Mouse (Mus musculus) stomach, embryonic 14.5 days (tissue): ENCODE results near the gene Nhlh1. TPM values are rescaled to one million over a fixed set of nuclear protein-coding genes. Genes with fewer than 3 reads are reported as not detected.

Source experiments
- ATAC-seq: fragments of 200-750 bp; cut with Nextera tagmentation; 2 replicates; pipeline ENCODE4 v1.8.0; 2017; ENCODE audit warnings: low read depth, moderate TSS enrichment; ENCODE audit not compliant: insufficient number of reproducible peaks, insufficient read depth, low FRiP score
- H3K27ac ChIP-seq: fragments of 300-500 bp; sonication (generic); 2 replicates; pipeline ENCODE4 v1.5.1; 2014; ENCODE audit warnings: mild to moderate bottlenecking, low read length, moderate library complexity, mixed read lengths
- H3K27me3 ChIP-seq: fragments of 300-500 bp; sonication (generic); 2 replicates; pipeline ENCODE4 v1.6.1; 2014; ENCODE audit warnings: low read length, control low read depth, mixed read lengths; ENCODE audit not compliant: control insufficient read depth, insufficient read depth
- H3K36me3 ChIP-seq: fragments of 300-500 bp; sonication (generic); 2 replicates; pipeline ENCODE4 v1.6.1; 2014; ENCODE audit warnings: mild to moderate bottlenecking, control low read depth, low read length, moderate library complexity, mixed read lengths; ENCODE audit not compliant: control insufficient read depth, insufficient read depth
- H3K4me1 ChIP-seq: fragments of 300-500 bp; sonication (generic); 2 replicates; pipeline ENCODE4 v1.6.1; 2014; ENCODE audit warnings: low read length, control low read depth, mixed read lengths; ENCODE audit not compliant: control insufficient read depth, insufficient read depth
- H3K4me2 ChIP-seq: fragments of 300-500 bp; sonication (generic); replicated peaks from 2 replicates; pipeline ENCODE4 v1.6.1; 2014; ENCODE audit warnings: low read depth, low read length, control low read depth
- H3K4me3 ChIP-seq: fragments of 300-500 bp; sonication (generic); 2 replicates; pipeline ENCODE4 v1.5.1; 2014; ENCODE audit warnings: low read depth, low read length, control low read depth
- H3K9ac ChIP-seq: fragments of 300-500 bp; sonication (generic); replicated peaks from 2 replicates; pipeline ENCODE4 v1.6.1; 2014; ENCODE audit warnings: low read depth, mild to moderate bottlenecking, control low read depth, low read length, moderate library complexity, mixed read lengths
- H3K9me3 ChIP-seq: fragments of 300-500 bp; sonication (generic); 2 replicates; pipeline ENCODE4 v1.6.1; 2016; ENCODE audit warnings: low read depth, low read length, control low read depth; ENCODE audit not compliant: control insufficient read depth
- WGBS: fragments of 180-500 bp; shearing (Covaris S2); extraction: QIAGEN DNeasy Blood & Tissue Kit; methylation state at CpG from one replicate; pipeline ENCODE4 v1.1.7; 2014; 5-methylcytosine and 5-hydroxymethylcytosine counted together
- polyA plus RNA-seq: library from polyadenylated mRNA; unstranded; fragments of >200 nt; fragmentation: Nextera tagmentation; extraction: Ambion mirVana; gene quantifications from 2 replicates; pipeline ENCODE4 v1.2.1, GENCODE M21; 2014

Nhlh1 gene
- not detected in 2 replicates for polyA plus RNA-seq

DNA sequence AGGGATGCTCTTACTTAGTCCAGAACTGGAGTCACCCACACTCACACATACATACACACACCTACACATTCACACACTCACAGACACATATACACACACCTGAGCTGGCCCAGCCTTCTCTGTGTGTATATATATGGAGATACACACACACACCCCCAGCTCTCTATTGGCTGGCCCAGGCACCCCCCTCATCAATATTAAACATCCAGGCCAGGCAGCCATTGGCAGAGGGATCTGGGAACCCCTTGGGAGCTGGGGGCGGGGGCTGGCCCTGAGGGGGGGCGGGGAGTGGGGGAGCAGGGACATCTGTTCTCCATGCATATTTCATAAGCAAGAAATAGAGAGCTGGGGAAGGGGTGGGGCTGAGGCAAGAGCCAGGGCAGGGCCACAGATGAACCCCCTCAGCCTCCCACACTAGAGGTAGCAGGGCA lies at the start of gene Nhlh1:
Gene Nhlh1, minus strand, starts transcription at position 83 of the 431 bp plus-strand sequence.
- Histone ChIP-seq H3K27me3 (peaks cover 14% of the 10 kb centered on the region), H3K4me3 (no peak within 1 kb of the TSS), H3K4me1 (peaks cover 6% of the 10 kb centered on the region; the same call in 1 of the 2 replicates), H3K9ac (no peak within 1 kb of the TSS), H3K9me3 (no peaks in the 10 kb centered on the region), H3K36me3 (no peaks in the 10 kb centered on the region), H3K27ac (no peak within 1 kb of the TSS), H3K4me2 (no peak within 1 kb of the TSS)
- 45% methylated on average over 2 of the region's 2 CpGs for WGBS
- ATAC-seq: no peak

DNA sequence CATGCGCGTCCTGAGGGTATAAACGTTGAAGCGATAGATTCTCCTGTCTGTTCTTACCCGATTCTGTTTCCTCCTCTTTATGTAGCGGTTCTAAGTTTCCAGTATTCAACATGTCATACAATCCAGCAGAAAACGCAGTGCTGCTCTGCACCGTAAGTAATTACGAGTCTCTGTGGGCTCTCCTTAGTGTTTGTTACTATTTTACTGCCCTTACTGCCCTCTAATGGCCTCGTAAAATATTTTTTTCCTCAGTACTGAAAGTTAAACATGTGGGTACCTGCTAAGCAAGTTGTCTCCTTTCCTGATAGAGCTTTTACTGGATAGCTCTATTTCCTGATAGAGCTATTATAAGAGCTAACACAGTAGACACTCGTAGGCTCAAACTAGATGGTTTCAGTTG lies 47.7 kb upstream of the Nhlh1 start:
- no peaks in the 10 kb centered on the region for H3K27me3 ChIP-seq
- H3K36me3 ChIP-seq: peaks cover 90% of the 10 kb centered on the region
- H3K27ac ChIP-seq: no peak overlapping the region
- no peak overlapping the region for H3K9ac ChIP-seq
- H3K4me2 ChIP-seq: no peak overlapping the region
- no peaks in the 10 kb centered on the region for H3K9me3 ChIP-seq
- H3K4me1 ChIP-seq: no peaks in the 10 kb centered on the region
- WGBS: 80% methylated on average over 11 of the region's 11 CpGs
- ATAC-seq: no peak
- H3K4me3 ChIP-seq: no peak overlapping the region

DNA sequence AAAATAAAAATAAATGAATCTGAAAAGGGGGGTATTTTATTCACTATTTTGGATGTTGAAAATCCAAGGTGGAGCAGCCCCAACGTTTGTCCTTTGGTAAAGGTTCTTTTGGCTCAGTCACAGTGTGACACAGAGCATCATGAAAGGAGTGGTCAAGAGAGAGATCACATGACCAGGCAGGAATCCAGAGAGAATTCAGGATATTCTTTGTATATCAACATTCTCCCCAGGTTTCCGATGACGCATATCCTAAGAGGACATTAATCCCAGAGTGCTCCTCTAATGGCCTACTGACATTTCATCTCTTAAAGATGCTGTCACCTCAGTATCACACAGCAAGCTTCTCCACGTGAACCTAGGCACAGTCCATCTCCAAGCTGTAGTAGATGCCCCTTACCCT lies 46.2 kb upstream of the Nhlh1 start:
- WGBS: 82% methylated on average over 4 of the region's 4 CpGs
- no peaks in the 10 kb centered on the region for H3K27me3 ChIP-seq
- H3K4me2 ChIP-seq: no peak overlapping the region
- H3K9me3 ChIP-seq: no peaks in the 10 kb centered on the region
- H3K36me3 ChIP-seq: peaks cover 84% of the 10 kb centered on the region
- no peak for ATAC-seq
- H3K4me1 ChIP-seq: no peaks in the 10 kb centered on the region
- H3K27ac ChIP-seq: no peak overlapping the region
- no peak overlapping the region for H3K9ac ChIP-seq
- H3K4me3 ChIP-seq: no peak overlapping the region

DNA sequence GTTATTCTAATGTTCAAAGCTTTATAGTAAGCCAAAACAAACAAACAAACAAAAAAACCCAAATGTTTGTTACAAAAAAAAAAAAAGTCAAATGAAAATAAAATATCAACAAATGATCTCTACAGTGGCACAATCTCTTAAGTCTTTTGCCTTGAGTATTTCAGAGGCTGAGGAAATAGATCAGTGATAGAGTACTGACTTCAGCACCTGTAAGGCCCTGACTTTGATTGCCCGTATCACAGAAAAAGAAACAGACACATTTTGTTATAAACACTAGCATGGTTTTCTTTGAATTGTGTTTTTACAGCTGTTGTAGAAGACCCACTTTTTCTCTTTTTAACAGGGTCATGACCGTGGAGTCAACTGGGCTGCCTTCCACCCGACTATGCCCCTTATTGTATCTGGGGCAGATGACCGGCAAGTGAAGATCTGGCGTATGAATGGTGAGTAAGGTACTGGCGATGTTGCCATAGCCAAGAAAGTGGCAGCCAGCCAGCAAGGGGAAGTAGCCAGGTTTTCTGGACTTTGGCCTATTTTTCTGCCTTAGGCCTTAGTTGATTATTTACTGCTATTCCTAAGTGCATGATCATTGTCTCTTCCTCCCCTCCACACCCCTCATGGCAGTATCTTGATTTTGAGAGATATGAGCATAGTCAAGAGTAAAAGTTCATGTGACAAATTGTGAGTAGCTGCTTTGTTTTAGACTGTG lies 42.1 kb upstream of the Nhlh1 start:
- Histone ChIP-seq H3K9me3 (no peaks in the 10 kb centered on the region), H3K27me3 (no peaks in the 10 kb centered on the region), H3K9ac (no peak overlapping the region), H3K4me3 (no peak overlapping the region), H3K27ac (no peak overlapping the region), H3K36me3 (peaks cover 78% of the 10 kb centered on the region), H3K4me1 (no peaks in the 10 kb centered on the region), H3K4me2 (no peak overlapping the region)
- 87% methylated on average over 6 of the region's 6 CpGs for WGBS
- ATAC-seq: no peak

DNA sequence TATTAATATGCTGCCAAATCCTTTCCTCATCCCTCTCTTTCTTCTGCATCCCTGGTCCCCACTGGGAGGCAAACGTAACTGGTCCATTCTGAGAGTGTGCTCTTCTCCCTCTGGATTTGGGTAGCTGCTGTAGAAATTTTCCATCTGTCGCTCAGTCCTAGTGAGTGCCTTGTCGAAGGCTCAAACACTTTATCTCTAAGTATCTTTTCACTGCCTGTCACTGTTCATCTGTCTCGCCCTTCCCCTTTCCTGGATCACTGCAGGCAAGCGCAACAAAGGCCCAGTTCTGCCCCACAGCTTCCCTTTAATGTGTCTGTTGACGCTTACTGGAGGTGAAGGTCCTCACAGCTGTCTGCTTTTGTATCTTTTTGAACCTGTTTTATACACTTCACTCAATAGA lies 37.8 kb upstream of the Nhlh1 start:
- Histone ChIP-seq H3K27me3 (no peaks in the 10 kb centered on the region), H3K9me3 (no peaks in the 10 kb centered on the region), H3K4me3 (no peak overlapping the region), H3K36me3 (peaks cover 79% of the 10 kb centered on the region), H3K4me2 (no peak overlapping the region), H3K4me1 (no peaks in the 10 kb centered on the region), H3K9ac (no peak overlapping the region), H3K27ac (no peak overlapping the region)
- 76% methylated on average over 6 of the region's 6 CpGs for WGBS
- ATAC-seq: no peak

DNA sequence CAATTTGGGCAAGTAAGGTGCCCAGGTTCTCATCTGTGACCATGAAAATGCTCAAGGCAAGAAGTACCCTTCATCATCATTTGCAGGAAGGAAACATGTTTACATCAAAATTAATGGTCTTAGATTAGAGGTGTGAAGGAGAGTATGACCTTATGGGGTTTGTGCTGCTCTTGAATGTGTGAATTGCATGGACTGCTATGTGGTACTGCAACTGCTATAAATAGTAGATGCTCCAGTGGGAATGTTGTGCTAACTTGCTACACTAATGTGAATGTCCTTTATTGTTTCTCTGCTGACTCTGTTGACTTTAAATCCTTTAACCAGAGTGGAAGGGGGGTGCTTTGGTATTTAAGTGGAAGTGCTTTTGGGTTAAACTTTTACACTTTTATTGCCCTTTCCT lies 36.9 kb upstream of the Nhlh1 start:
- Histone ChIP-seq H3K27ac (no peak overlapping the region), H3K9me3 (no peaks in the 10 kb centered on the region), H3K4me3 (no peak overlapping the region), H3K27me3 (no peaks in the 10 kb centered on the region), H3K4me1 (no peaks in the 10 kb centered on the region), H3K4me2 (no peak overlapping the region), H3K9ac (no peak overlapping the region), H3K36me3 (peaks cover 82% of the 10 kb centered on the region)
- no peak for ATAC-seq

DNA sequence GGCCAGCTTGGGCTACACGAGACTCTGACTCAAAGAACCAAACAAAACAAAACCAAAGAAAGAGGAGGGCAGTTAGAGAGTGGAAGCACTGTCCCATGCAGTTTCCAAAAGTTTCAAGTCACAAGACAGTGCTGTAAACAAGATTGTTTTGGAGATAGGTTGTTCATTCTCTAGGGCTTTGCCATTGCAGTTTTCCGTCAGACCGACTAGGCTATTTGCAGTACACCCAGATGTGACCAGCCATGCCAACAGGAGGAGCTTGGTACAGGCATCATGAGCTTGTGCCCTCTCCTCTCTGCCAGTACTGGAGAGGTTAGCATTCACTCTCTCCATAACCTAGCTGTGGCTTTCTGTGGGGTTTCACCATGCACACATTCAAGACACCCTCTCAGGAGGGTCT lies 36.1 kb upstream of the Nhlh1 start:
- H3K4me1 ChIP-seq: no peaks in the 10 kb centered on the region
- H3K9me3 ChIP-seq: no peaks in the 10 kb centered on the region
- peaks cover 86% of the 10 kb centered on the region for H3K36me3 ChIP-seq
- no peak overlapping the region for H3K4me2 ChIP-seq
- 85% methylated on average over 3 of the region's 3 CpGs for WGBS
- H3K27ac ChIP-seq: no peak overlapping the region
- ATAC-seq: no peak
- H3K4me3 ChIP-seq: no peak overlapping the region
- no peaks in the 10 kb centered on the region for H3K27me3 ChIP-seq
- H3K9ac ChIP-seq: no peak overlapping the region

DNA sequence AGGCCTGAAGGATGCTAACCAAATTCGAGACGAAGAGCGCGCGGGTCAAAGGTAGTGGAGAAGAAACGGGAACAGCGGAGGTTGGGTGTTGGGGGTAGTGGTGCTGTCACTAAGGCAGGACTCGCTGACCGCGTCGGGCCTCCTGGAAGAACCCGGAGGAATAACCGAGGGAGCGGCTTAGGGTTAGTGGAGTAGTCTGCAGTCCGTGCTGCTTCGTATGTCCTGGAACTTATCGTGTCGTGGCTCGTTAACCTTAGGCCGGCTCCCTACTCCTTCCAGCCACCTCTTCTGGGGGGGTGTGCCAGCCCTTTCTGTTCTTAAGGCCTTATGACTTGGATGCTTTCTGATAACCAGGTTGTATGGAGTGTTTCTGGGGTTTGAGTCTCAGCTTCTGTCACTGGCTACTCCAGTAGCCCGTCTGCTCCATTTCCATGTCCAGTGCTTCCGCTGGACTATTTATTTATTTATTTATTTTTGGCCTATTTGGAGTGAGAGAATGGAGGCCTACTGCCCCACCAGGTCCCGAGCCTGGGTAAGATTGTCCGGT lies 25.6 kb upstream of the Nhlh1 start:
- Histone ChIP-seq H3K4me3 (peak overlapping the region; percentile 78), H3K9me3 (no peaks in the 10 kb centered on the region), H3K27ac (peak overlapping the region; percentile 71; the same call in 1 of the 2 replicates), H3K4me2 (peak overlapping the region; percentile 42), H3K4me1 (peaks cover 17% of the 10 kb centered on the region; the same call in 1 of the 2 replicates), H3K27me3 (no peaks in the 10 kb centered on the region), H3K9ac (peak overlapping the region; percentile 75), H3K36me3 (peaks cover 21% of the 10 kb centered on the region)
- 3% methylated on average over 24 of the region's 24 CpGs for WGBS
- ATAC-seq: peak; percentile 47; the same call in 1 of the 2 replicates
